Mouse (Mus musculus): ENCODE results near the gene Gm11985. TPM values are rescaled to one million over a fixed set of nuclear protein-coding genes. Genes with fewer than 3 reads are reported as not detected.

The Gm11985 gene
- total RNA-seq, 2 experiments from 2014 or later: not detected

GRCm38 (mm10) chr11:7152371-7152770 is 36.0 kb downstream of the Gm11985 start:
- DNase-seq: no peak

DNA sequence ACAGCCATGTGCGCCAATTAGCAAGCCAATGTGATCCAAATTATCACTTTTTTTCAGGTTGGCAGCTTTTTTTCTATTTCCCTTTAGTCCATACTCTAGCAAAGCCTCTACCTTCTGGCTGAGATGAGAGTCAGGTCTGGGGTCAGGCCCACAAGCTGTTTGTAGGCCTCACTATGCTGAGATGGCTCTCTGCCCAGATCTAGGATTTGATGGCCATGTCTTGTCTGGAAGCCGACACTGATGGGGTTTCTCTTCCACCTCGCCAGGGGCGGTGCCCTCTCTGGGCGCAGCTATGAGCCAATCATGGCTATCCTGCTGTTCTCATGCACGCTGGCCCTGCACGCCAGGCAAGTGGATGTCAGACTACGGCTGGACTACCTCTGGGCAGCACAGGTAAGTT is 37.9 kb downstream of the Gm11985 start:
- no peak for DNase-seq

DNA sequence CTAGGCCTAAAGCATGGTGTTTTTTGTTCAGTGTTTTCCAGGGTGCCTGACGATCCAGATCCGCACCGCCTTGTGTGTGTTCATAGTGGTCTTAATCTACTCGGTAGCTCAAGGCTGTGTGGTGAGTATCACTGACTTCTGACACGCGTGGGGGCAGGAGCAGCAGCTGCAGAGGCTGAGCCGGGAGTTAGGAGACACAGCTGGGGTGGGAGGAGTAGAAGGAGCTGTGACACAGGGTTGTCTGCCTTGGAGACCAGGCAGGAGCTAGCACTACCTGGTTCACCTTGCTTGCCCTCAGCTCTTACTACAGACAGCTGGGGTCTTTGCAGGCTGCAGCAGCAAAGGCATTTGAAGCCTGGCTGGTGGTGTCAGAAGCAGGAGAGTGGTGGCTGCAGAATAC is 38.9 kb downstream of the Gm11985 start:
- no peak for DNase-seq

GRCm38 (mm10) chr11:7147945-7148344 is 40.4 kb downstream of the Gm11985 start:
- DNase-seq: no peak

DNA sequence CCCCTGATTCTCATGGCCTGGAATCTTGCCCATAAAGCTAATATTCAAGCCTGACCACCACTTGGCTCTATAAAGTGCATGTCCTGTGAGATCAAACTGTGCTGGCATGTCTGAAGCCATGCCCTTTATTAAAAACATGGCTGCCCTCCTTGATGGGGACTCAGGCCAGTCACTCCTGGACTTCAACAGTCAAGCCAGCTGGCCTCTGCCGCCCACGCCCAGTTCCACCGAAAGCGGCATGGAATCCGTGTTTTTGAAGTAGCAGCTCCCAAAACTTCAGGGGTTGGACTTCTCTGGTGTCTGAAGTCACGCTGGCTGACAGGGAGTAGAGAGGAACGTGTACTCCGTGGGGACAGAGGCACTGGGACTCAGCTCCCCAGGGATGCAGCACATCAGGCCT is 40.8 kb downstream of the Gm11985 start:
- no peak for DNase-seq

- no peak for DNase-seq
Observed at GRCm38 (mm10) chr11:7145221-7145620, 43.1 kb downstream of the Gm11985 start.

- no peak for DNase-seq
Observed at GRCm38 (mm10) chr11:7144369-7144768, 44.0 kb downstream of the Gm11985 start.

- no peak for DNase-seq
Observed at GRCm38 (mm10) chr11:7142725-7143124, 45.6 kb downstream of the Gm11985 start.

DNA sequence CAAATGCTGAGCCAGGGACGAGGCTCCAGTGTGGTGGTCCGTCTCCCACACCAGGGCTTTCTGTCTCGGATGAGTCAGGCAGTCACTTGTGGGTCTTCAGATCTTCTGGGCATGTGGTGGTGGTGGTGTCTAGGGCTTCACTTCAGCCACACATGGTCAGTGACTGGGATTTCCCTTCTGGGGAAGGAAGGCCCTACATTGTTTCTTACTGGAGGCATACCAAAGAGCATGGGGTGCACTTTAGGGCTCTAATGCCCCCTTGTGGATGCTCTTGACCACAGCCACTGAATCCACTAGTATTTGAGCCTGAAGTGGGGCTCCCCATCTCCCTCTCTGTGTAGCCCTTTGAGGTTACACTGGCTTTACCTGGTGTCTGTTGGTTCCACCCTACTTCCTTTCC is 47.9 kb downstream of the Gm11985 start:
- no peak for DNase-seq

DNA sequence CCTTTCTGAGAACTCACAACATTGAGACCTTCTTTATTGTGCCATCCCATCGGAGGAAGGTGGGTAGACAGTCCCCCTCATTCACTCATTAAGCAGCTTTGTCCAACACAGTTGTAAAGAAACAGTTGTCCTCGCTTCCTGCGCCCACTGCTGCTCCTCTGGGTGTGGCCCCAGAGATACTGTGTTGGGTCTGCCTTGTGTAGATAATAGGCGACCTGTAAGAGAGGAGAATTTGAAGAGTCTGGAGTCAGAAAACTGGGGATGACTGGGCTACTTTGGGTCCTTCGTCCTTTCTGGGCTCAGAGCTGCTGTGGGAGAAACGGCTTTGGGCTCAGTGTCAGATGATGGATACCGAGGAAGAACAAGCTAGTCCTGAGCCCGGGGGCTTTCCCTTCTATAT is 50.0 kb downstream of the Gm11985 start:
- DNase-seq: no peak

GRCm38 (mm10) chr11:7136246-7136855 is 52.0 kb downstream of the Gm11985 start:
- no peak for DNase-seq

GRCm38 (mm10) chr11:7135763-7136162 is 52.6 kb downstream of the Gm11985 start:
- no peak for DNase-seq

- DNase-seq: no peak
Observed at GRCm38 (mm10) chr11:7135301-7135700, 53.1 kb downstream of the Gm11985 start.

DNA sequence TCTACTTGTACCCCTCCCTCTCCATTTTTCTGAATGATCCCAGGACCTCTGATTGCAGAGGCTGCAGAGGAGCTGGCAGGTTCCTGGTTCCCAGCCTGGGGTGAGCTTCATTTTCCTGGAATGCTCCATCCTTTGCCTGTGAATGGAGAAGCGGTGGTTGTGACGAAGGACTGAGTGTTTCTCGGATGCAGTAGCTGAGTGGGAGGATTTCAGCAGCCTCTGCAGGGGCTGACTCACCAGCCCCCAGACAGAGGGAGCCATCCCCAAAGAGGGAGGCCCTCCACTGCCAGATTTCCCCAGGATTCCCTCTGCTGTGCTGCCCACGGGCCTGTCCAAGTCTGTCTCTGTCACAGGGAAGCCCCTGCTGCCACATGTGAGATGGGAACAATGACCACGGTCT is 54.0 kb downstream of the Gm11985 start:
- DNase-seq: peak; percentile 56 to 58

GRCm38 (mm10) chr11:7133736-7134135 is 54.6 kb downstream of the Gm11985 start:
- no peak for DNase-seq

Other genes starting within 250 kb of the Gm11985 start
- 100 to 1,000 TPM; 345 to 379 TPM for gene Adcy1, start 125.1 kb downstream of the Gm11985 start, total RNA-seq (2021)
- gene Igfbp1, start 9.2 kb upstream of the Gm11985 start, total RNA-seq (2021): under 1 TPM in 1 of 2 experiments, not detected in 1; 0.22 TPM
- gene Igfbp3, start 25.4 kb upstream of the Gm11985 start, total RNA-seq (2021): 10 to 100 TPM; 11.9 to 15.4 TPM